Mouse (Mus musculus) MEL (cell line): ENCODE data around the gene Zfp3. TPM values are rescaled to one million over a fixed set of nuclear protein-coding genes. Genes with fewer than 3 reads are reported as not detected.

Experiments
- DNase-seq: peaks from one replicate; pipeline ENCODE4 v3.0.0; 2011; ENCODE audit warnings: low read depth, low spot score
- H3K27ac ChIP-seq: 2 replicates; pipeline ENCODE4 v1.5.1; 2012; ENCODE audit warnings: low read depth, mild to moderate bottlenecking, control low read depth, low read length, moderate library complexity; ENCODE audit not compliant: control insufficient read depth
- H3K27me3 ChIP-seq, 2 experiments: fragments of 150-350 bp in 1 of 2; sonication (generic) in 1 of 2; 2 replicates each; pipeline ENCODE4 v1.6.1; 2012; ENCODE audit warnings: low read length in 2 of 2, mild to moderate bottlenecking in 2 of 2, improper control_type of control experiment in 1 of 2, moderate library complexity in 1 of 2; ENCODE audit not compliant: insufficient read depth in 2 of 2, control insufficient read depth in 1 of 2
- H3K36me3 ChIP-seq, 2 experiments: 2 replicates each; pipeline ENCODE4 v1.6.1; 2012 to 2014; ENCODE audit warnings: low read length in 2 of 2, improper control_type of control experiment in 1 of 2, inconsistent platforms in 1 of 2, mild to moderate bottlenecking in 1 of 2; ENCODE audit not compliant: insufficient read depth in 2 of 2, control insufficient read depth in 1 of 2
- H3K4me1 ChIP-seq, 2 experiments: fragments of 150-350 bp in 1 of 2; sonication (generic) in 1 of 2; 2 replicates each; pipeline ENCODE4 v1.6.1; 2012; ENCODE audit warnings: low read length in 2 of 2, improper control_type of control experiment in 1 of 2, mild to moderate bottlenecking in 1 of 2; ENCODE audit not compliant: insufficient read depth in 2 of 2, control insufficient read depth in 1 of 2
- H3K4me3 ChIP-seq, 2 experiments: fragments of 150-350 bp in 1 of 2; sonication (generic) in 1 of 2; 2 replicates each; pipeline ENCODE4 v1.5.1; 2012; ENCODE audit warnings: low read depth in 2 of 2, low read length in 2 of 2, mild to moderate bottlenecking in 2 of 2, moderate library complexity in 2 of 2, control low read depth in 1 of 2, improper control_type of control experiment in 1 of 2; ENCODE audit not compliant: control insufficient read depth in 1 of 2, insufficient read depth in 1 of 2
- H3K79me2 ChIP-seq: 2 replicates; pipeline ENCODE4 v1.6.1; 2012; ENCODE audit warnings: mild to moderate bottlenecking, low read length, moderate library complexity; ENCODE audit not compliant: control insufficient read depth, poor library complexity, insufficient read depth
- H3K9ac ChIP-seq: 2 replicates; pipeline ENCODE4 v1.6.1; 2012; ENCODE audit warnings: low read depth, mild to moderate bottlenecking, control low read depth, low read length, moderate library complexity; ENCODE audit not compliant: control insufficient read depth, poor library complexity, severe bottlenecking
- H3K9me3 ChIP-seq: fragments of 150-350 bp; sonication (generic); replicated peaks from 2 replicates; pipeline ENCODE4 v1.6.1; 2012; ENCODE audit warnings: mild to moderate bottlenecking, low read length, improper control_type of control experiment, moderate library complexity; ENCODE audit not compliant: insufficient read depth
- BHLHE40 ChIP-seq: IDR thresholded peaks from 2 replicates; pipeline ENCODE4 v1.6.1; 2012; ENCODE audit warnings: low read depth, mild to moderate bottlenecking, inconsistent platforms, low read length, improper control_type of control experiment, borderline replicate concordance
- CTCF ChIP-seq, 3 experiments: IDR thresholded peaks in 2 of 3; conservative IDR thresholded peaks in 1 of 3; 2 replicates each; pipeline ENCODE4 v1.5.1; 2011 to 2012; ENCODE audit warnings: low read length in 3 of 3, low read depth in 2 of 3, mild to moderate bottlenecking in 2 of 3, improper control_type of control experiment in 1 of 3, inconsistent platforms in 1 of 3, mixed read lengths in 1 of 3, moderate library complexity in 1 of 3; ENCODE audit not compliant: control insufficient read depth in 1 of 3, insufficient read depth in 1 of 3, poor library complexity in 1 of 3, severe bottlenecking in 1 of 3
- ELF1 ChIP-seq: IDR thresholded peaks from 2 replicates; pipeline ENCODE4 v1.6.1; 2014; ENCODE audit warnings: low read depth, mild to moderate bottlenecking, inconsistent platforms, low read length, improper control_type of control experiment, moderate library complexity
- EP300 ChIP-seq, 2 experiments: IDR thresholded peaks; 2 replicates each; pipeline ENCODE4 v1.6.1; 2011; ENCODE audit warnings: improper control_type of control experiment in 2 of 2, low read length in 2 of 2, low read depth in 1 of 2, mild to moderate bottlenecking in 1 of 2
- ETS1 ChIP-seq: IDR thresholded peaks from 2 replicates; pipeline ENCODE4 v1.6.1; 2012; ENCODE audit warnings: low read depth, mild to moderate bottlenecking, inconsistent platforms, low read length, improper control_type of control experiment, moderate library complexity
- GATA1 ChIP-seq: IDR thresholded peaks from 2 replicates; pipeline ENCODE4 v1.6.1; 2011; ENCODE audit warnings: low read depth, low read length, improper control_type of control experiment
- HCFC1 ChIP-seq: IDR thresholded peaks from 2 replicates; pipeline ENCODE4 v1.6.1; 2012; ENCODE audit warnings: low read depth, mild to moderate bottlenecking, inconsistent platforms, low read length, improper control_type of control experiment, moderate library complexity
- JUND ChIP-seq: IDR thresholded peaks from 2 replicates; pipeline ENCODE4 v1.6.1; 2011; ENCODE audit warnings: low read depth, mild to moderate bottlenecking, improper control_type of control experiment, low read length
- KAT2A ChIP-seq: conservative IDR thresholded peaks from 2 replicates; pipeline ENCODE4 v1.6.1; 2012; ENCODE audit warnings: low read depth, low read length, improper control_type of control experiment, inconsistent platforms
- MAFK ChIP-seq: IDR thresholded peaks from 2 replicates; pipeline ENCODE4 v1.6.1; 2011; ENCODE audit warnings: low read depth, mild to moderate bottlenecking, low read length, improper control_type of control experiment, borderline replicate concordance
- MEF2A ChIP-seq: IDR thresholded peaks from 2 replicates; pipeline ENCODE4 v1.6.1; 2014; ENCODE audit warnings: low read depth, mild to moderate bottlenecking, inconsistent platforms, low read length, improper control_type of control experiment; ENCODE audit not compliant: poor library complexity, insufficient replicate concordance, severe bottlenecking; ENCODE audit errors: extremely low read depth
- MYB ChIP-seq: IDR thresholded peaks from 2 replicates; pipeline ENCODE4 v1.6.1; 2011; ENCODE audit warnings: mild to moderate bottlenecking, low read depth, low read length, improper control_type of control experiment
- MYC ChIP-seq: IDR thresholded peaks from 2 replicates; pipeline ENCODE4 v1.6.1; 2011; ENCODE audit warnings: low read depth, mild to moderate bottlenecking, low read length, improper control_type of control experiment, moderate library complexity
- NRF1 ChIP-seq: IDR thresholded peaks from 2 replicates; pipeline ENCODE4 v1.6.1; 2014; ENCODE audit warnings: low read depth, mild to moderate bottlenecking, inconsistent platforms, low read length, improper control_type of control experiment, moderate library complexity; ENCODE audit not compliant: poor library complexity, insufficient read depth, severe bottlenecking
- POLR2A ChIP-seq, 2 experiments: IDR thresholded peaks; 2 replicates each; pipeline ENCODE4 v1.6.1; 2011 to 2012; ENCODE audit warnings: low read length in 2 of 2, mild to moderate bottlenecking in 2 of 2, control low read depth in 1 of 2, improper control_type of control experiment in 1 of 2, low read depth in 1 of 2, moderate library complexity in 1 of 2; ENCODE audit not compliant: control insufficient read depth in 1 of 2, insufficient read depth in 1 of 2, poor library complexity in 1 of 2
- POLR2AphosphoS2 ChIP-seq: IDR thresholded peaks from 2 replicates; pipeline ENCODE4 v1.6.1; 2011; ENCODE audit warnings: low read length, improper control_type of control experiment
- RAD21 ChIP-seq: IDR thresholded peaks from 2 replicates; pipeline ENCODE4 v1.6.1; 2011; ENCODE audit warnings: mild to moderate bottlenecking, low read depth, low read length, improper control_type of control experiment
- RCOR1 ChIP-seq: IDR thresholded peaks from 2 replicates; pipeline ENCODE4 v1.6.1; 2012; ENCODE audit warnings: low read depth, mild to moderate bottlenecking, inconsistent platforms, low read length, improper control_type of control experiment
- SMC3 ChIP-seq: IDR thresholded peaks from 2 replicates; pipeline ENCODE4 v1.6.1; 2011; ENCODE audit warnings: low read depth, low read length, improper control_type of control experiment
- TAL1 ChIP-seq: IDR thresholded peaks from 2 replicates; pipeline ENCODE4 v1.6.1; 2012; ENCODE audit warnings: mild to moderate bottlenecking, inconsistent platforms, low read length, moderate library complexity, mixed read lengths
- TBP ChIP-seq: IDR thresholded peaks from 2 replicates; pipeline ENCODE4 v1.8.0; 2011; ENCODE audit warnings: low read depth, low read length, improper control_type of control experiment
- USF1 ChIP-seq: IDR thresholded peaks from 2 replicates; pipeline ENCODE4 v1.6.1; 2014; ENCODE audit warnings: low read depth, mild to moderate bottlenecking, inconsistent platforms, low read length, improper control_type of control experiment, moderate library complexity
- ZC3H11A ChIP-seq: IDR thresholded peaks from 2 replicates; pipeline ENCODE4 v1.6.1; 2012; ENCODE audit warnings: low read depth, mild to moderate bottlenecking, inconsistent platforms, low read length, improper control_type of control experiment
- ZKSCAN1 ChIP-seq: IDR thresholded peaks from 2 replicates; pipeline ENCODE4 v1.6.1; 2012; ENCODE audit warnings: low read depth, mild to moderate bottlenecking, inconsistent platforms, low read length, improper control_type of control experiment, moderate library complexity
- ZMIZ1 ChIP-seq: IDR thresholded peaks from 2 replicates; pipeline ENCODE4 v1.6.1; 2012; ENCODE audit warnings: low read depth, mild to moderate bottlenecking, inconsistent platforms, low read length, improper control_type of control experiment, moderate library complexity
- ZNF384 ChIP-seq: IDR thresholded peaks from 2 replicates; pipeline ENCODE4 v1.6.1; 2012; ENCODE audit warnings: low read depth, mild to moderate bottlenecking, inconsistent platforms, low read length, improper control_type of control experiment
- polyA plus RNA-seq, 2 experiments: library from polyadenylated mRNA; stranded (reverse) in 1 of 2; unstranded in 1 of 2; fragments of >175 nt in 1 of 2; fragments of >200 nt in 1 of 2; gene quantifications; 2 replicates each; pipeline versions ENCODE4 v1.2.1 to v1.2.4; 2012; ENCODE audit warnings: low replicate concordance in 2 of 2, low read depth in 1 of 2; ENCODE audit not compliant: insufficient read length in 2 of 2, insufficient read depth in 1 of 2, missing spikeins in 1 of 2
- total RNA-seq: library from RNA; depleted of rRNA; stranded (reverse); fragments of 300-350 nt; gene quantifications from 2 replicates; pipeline ENCODE4 v1.2.3, GENCODE M21; 2012

The Zfp3 gene
- total and polyA plus RNA-seq, 3 experiments, result 1.5 to 1.9 TPM; not detected in 1

DNA sequence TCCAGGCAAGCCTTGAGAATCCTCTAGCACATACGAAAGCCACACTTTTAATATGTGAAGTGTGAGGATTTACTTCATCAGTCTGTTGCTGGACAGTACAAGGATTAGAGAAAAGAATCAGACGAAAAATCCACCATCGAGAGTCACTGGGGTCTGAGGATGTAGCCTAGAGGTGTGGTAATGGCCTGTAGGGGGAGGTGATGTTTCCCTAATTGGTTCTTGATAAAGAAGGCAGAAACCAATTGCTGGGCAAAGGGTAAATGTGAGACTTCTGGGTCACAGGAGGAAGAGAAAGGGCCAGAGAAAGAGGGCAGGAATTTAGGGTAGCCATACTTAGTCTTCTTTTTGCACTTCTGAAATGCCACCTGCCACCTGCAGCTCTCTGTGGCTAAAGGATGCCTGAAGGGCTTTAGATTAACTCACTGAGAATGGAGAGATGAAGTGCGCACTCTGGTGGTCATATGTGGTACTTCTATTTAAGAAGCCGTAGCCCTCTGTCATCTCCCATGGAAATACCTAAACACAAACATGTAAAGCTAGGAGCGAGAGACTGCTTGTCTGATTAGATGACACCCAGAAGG lies 51.6 kb downstream of the Zfp3 start:
- H3K9ac ChIP-seq, result no peak overlapping the region
- peaks cover 0 to 2% of the 10 kb centered on the region in 2 experiments; a peak in 2 of 4 replicates for H3K36me3 ChIP-seq
- TF ChIP-seq CTCF (IDR thresholded peaks at IDR 0.05 in 2 of 3, conservative IDR thresholded peaks at IDR 0.05 in 1 of 3; ENCODE audit: control insufficient read depth in 1 of 3, insufficient read depth in 1 of 3, low read depth in 2 of 3, low read length in 3 of 3, poor library complexity in 1 of 3, severe bottlenecking in 1 of 3) (peak; percentile 50 to 88 (median 73)), EP300 (IDR thresholded peaks at IDR 0.05; ENCODE audit: low read depth in 1 of 2, low read length in 2 of 2) (no peak), MYB (no peak), TBP (no peak), GATA1 (peak; percentile 19; the same call in 1 of the 2 replicates), ZC3H11A (0 out of 2 replicates have a peak, but pooled peaks have one; percentile 1), MEF2A (no peak), ZKSCAN1 (no peak), NRF1 (no peak), RAD21 (peak; percentile 53), POLR2AphosphoS2 (no peak), ETS1 (no peak), SMC3 (peak; percentile 66), USF1 (no peak), MYC (no peak)
- H3K79me2 ChIP-seq, result no peaks in the 10 kb centered on the region
- 0 out of 4 replicates have a peak, but pooled peaks cover 0 to 9% of the 10 kb centered on the region in 2 experiments for H3K4me1 ChIP-seq
- H3K27ac ChIP-seq, result no peak overlapping the region
- peak; percentile 89 for DNase-seq
- H3K9me3 ChIP-seq, result no peaks in the 10 kb centered on the region
- peaks cover 6 to 7% of the 10 kb centered on the region in 2 experiments for H3K27me3 ChIP-seq
- H3K4me3 ChIP-seq, result no peak overlapping the region

DNA sequence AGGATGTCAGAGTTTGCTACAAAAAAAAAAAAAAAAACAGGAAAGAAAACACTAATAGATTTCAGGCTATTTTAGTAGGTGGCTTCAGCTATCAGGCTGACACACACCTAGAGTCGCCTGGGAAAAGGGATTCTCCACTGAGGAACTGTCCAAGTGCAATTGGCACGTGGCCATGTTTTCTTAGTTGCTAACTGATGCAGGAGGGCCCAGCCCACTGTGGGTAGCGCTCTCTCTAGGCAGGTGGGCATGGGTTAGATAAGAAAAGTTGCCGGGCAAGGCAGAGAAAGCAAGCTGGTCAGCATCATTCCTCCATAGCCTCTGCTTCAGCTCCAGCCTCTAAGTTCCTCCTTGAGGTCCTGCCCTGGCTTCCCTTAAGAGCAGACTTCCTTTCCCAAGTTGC lies 52.8 kb downstream of the Zfp3 start:
- no peak overlapping the region for H3K4me3 ChIP-seq
- no peaks in the 10 kb centered on the region for H3K9me3 ChIP-seq
- TF ChIP-seq MAFK (no peak), GATA1 (0 out of 2 replicates have a peak, but pooled peaks have one; percentile 6), TAL1 (no peak), ZC3H11A (no peak), NRF1 (no peak), ZNF384 (0 out of 2 replicates have a peak, but pooled peaks have one; percentile 10), POLR2A (IDR thresholded peaks at IDR 0.05; ENCODE audit: control insufficient read depth in 1 of 2, insufficient read depth in 1 of 2, low read depth in 1 of 2, low read length in 2 of 2, poor library complexity in 1 of 2) (no peak), HCFC1 (no peak), ZMIZ1 (no peak), RCOR1 (no peak), JUND (no peak), ZKSCAN1 (no peak), KAT2A (no peak), BHLHE40 (no peak), ELF1 (no peak)
- no peaks in the 10 kb centered on the region for H3K79me2 ChIP-seq
- H3K27me3 ChIP-seq, result peaks cover 4 to 5% of the 10 kb centered on the region in 2 experiments
- H3K9ac ChIP-seq, result no peak overlapping the region
- H3K36me3 ChIP-seq, result peaks cover 0 to 2% of the 10 kb centered on the region in 2 experiments; a peak in 2 of 4 replicates
- no peak overlapping the region for H3K27ac ChIP-seq
- H3K4me1 ChIP-seq, result 0 out of 4 replicates have a peak, but pooled peaks cover 0 to 9% of the 10 kb centered on the region in 2 experiments
- peak; percentile 24 for DNase-seq
